Mouse (Mus musculus): ENCODE measurements at regions not wholly inside any gene's neighbourhood (a gene's known extent, or its start where the extent isn't known, plus 50 kb on each side); places are given as distances from the start of the nearest gene placed in this dataset.

GRCm38 (mm10) chr7:72592110-72592509 is 285.7 kb upstream of the Mctp2 start:
- DNase-seq (ENCODE audit: low spot score) = no peak

GRCm38 (mm10) chr7:72592649-72593048 is 286.2 kb upstream of the Mctp2 start:
- no peak for DNase-seq (ENCODE audit: low spot score)

DNA sequence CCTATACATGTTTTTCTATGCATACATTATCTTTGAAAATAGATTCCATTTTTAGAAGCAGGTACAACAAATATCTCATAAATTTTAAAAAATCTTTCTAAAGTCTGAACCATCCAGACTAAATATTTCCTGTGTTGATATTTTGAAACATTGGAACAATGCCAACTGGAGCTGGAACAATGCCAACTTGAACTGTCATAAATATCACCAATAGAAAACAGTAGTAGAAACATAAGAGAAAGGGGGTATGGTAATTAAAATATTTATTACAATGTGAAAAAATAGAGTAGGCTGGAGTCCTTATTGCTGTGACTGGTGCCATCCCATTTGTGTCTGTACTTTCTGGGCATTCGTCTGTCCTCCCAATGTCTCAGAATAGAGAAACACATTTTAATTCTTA is 286.9 kb upstream of the Mctp2 start:
- DNase-seq (ENCODE audit: low spot score) = no peak

DNA sequence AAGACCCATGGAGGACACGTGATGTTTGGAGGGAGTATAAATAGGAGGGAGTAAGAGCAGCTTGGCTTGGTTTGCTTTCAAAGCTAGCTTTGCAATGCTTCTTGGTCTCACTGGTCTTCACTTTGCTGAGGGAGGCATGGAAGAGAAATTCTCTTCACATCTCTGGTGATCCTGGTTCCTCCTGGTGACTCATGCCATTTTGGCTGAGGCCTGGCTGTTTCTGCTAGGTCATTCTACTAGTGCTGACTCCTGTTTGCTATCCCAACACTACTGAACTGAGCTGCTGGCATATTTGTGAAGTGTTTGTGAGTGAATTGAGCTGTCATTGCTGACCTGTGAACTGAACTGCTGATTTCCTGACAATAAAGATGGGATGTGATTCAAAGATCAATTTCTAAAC is 288.3 kb upstream of the Mctp2 start:
- no peak for DNase-seq (ENCODE audit: low spot score)

- DNase-seq (ENCODE audit: low spot score) = no peak
Measured at GRCm38 (mm10) chr7:72596985-72597384, 290.6 kb upstream of the Mctp2 start.

DNA sequence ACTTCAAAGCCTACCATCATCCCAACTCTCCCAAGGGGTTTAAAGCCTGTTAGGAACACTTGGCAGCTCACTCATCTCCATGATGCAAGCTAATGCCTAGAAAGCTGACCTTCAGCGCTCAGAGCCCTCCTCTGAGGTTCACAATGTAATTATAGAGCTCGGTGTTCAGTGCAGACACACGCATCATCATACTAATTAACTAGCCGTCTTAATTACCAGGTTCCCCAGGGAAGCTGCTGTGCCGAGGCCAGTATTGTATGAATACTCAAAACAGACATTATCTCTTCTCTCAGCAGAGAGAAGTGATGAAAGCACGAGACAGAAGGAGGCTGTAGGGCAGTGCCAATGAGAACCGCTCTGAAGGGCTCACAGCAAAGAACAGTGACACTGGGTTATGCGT is 295.5 kb upstream of the Mctp2 start:
- DNase-seq (ENCODE audit: low spot score) = no peak

DNA sequence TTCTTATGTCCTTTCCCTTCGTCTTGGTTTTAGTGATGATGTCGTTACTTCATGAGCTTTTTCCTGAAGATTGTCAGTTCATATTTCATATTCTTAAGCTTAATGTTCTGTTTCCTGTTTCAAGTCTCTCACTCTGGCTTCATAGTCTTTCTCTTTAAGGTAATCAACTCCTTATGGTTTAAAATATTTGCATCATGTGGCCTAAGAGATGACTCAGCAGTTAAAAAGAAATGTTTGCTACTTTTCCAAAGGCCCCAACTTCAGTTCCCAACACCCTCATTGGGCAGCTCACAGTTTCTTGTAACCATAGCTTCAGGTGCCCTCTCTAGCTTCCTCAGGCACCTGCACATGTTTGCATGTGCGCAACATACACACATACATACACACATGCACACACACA is 303.4 kb upstream of the Mctp2 start:
- DNase-seq (ENCODE audit: low spot score) = no peak

GRCm38 (mm10) chr7:72615232-72615631 is 308.8 kb upstream of the Mctp2 start:
- no peak for DNase-seq (ENCODE audit: low spot score)

DNA sequence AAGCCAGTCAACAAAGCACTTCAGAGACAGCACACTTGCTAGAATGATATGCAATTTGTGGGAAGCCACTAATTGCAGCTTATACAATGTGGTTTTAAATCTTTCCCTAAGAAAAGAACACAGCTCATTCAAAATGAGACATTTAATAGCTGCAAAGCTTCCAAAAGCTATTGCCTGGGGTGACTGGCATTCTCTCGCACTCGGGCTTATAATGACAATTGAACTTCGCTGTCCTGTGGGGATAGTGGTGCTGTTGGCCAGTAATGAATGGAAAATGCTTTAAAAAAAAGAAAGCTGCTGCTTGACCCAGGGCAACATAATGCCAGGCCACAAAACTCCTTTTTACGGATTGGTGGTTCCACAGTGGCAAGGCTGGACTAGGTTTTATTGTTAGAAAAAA is 321.0 kb upstream of the Mctp2 start:
- DNase-seq (ENCODE audit: low spot score) = no peak

GRCm38 (mm10) chr7:72639566-72639965 is 333.2 kb upstream of the Mctp2 start:
- DNase-seq (ENCODE audit: low spot score) = no peak

- DNase-seq (ENCODE audit: low spot score) = no peak
Measured at GRCm38 (mm10) chr7:72675018-72675417, 368.6 kb upstream of the Mctp2 start.

- no peak for DNase-seq (ENCODE audit: low spot score)
Measured at GRCm38 (mm10) chr7:72685803-72686202, 379.4 kb upstream of the Mctp2 start.

- DNase-seq (ENCODE audit: low spot score) = no peak
Measured at GRCm38 (mm10) chr7:72687356-72687755, 380.9 kb upstream of the Mctp2 start.

GRCm38 (mm10) chr7:72691396-72691795 is 385.0 kb upstream of the Mctp2 start:
- no peak for DNase-seq (ENCODE audit: low spot score)

- DNase-seq (ENCODE audit: low spot score) = no peak
Measured at GRCm38 (mm10) chr7:72691859-72692258, 385.5 kb upstream of the Mctp2 start.

- no peak for DNase-seq (ENCODE audit: low spot score)
Measured at GRCm38 (mm10) chr7:72696736-72697135, 390.3 kb upstream of the Mctp2 start.

GRCm38 (mm10) chr7:72703652-72704341 is 397.4 kb upstream of the Mctp2 start:
- DNase-seq (ENCODE audit: low spot score) = no peak

GRCm38 (mm10) chr7:72711193-72712131 is 405.1 kb upstream of the Mctp2 start:
- DNase-seq (ENCODE audit: low spot score) = no peak

GRCm38 (mm10) chr7:72715401-72715800 is 409.0 kb upstream of the Mctp2 start:
- no peak for DNase-seq (ENCODE audit: low spot score)

GRCm38 (mm10) chr7:72716051-72716450 is 409.6 kb upstream of the Mctp2 start:
- DNase-seq (ENCODE audit: low spot score) = no peak

DNA sequence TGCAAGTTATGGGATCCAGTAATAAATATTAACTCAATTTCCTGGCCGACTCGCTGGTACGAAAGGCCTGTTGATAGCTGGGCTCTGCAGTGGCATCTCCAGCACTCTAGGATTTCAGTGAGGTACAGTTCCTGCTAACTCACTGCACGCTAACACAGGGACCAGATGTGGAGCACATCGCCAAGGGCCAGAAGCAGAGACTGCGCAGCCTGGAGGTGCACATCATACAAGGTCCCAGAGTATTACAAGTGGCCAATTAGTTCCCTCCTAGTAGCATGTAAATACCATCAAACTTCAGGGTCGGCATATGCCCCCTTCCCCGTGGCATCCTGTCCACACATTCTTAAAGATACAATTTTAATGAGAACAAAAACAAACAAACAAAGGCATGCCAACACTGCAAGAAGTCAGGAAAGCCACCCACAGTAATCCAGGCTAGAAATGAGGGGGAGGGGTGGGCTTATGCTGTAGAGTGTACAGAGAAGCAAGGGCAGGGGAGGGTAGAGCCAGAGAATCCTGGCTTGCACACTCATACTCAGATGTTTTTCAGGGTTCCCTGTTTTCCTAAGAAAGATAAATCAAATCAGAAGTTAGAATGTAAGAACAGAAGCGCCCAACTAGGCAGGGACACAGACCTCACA is 419.9 kb upstream of the Mctp2 start:
- DNase-seq (ENCODE audit: low spot score) = no peak

DNA sequence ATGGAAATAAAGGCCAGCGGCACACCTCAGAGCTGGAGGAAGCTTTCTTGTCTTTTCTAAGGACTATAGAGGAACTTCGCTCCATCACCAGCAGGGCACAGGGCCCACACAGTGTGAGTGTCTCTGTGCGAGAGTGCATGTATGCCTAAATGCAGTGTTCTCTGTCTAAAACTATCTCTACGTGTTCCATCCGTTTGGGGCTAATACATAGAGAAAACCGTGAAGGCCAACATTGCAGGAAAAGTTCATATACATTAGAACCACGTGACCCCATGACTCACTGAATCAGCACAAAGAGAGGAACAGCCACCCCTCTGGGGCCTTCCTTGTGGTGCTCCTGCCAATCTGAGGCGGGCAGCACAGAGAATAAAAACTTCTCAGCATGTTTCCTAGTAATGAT is 431.4 kb upstream of the Mctp2 start:
- no peak for DNase-seq (ENCODE audit: low spot score)

Data from c-Kit-positive CD71-positive TER-119-positive erythroid progenitor cells, embryonic 14.5 days (primary cell).